Mouse (Mus musculus) lung, postnatal 14 days (tissue): ENCODE measurements around the gene Top2b.
A peak's percentile ranks its signal among the peaks of the same experiment; 100 is the strongest.

Experiments used
- DNase-seq: peaks from one replicate; pipeline ENCODE4 v3.0.0; 2021

Gene Top2b

DNA sequence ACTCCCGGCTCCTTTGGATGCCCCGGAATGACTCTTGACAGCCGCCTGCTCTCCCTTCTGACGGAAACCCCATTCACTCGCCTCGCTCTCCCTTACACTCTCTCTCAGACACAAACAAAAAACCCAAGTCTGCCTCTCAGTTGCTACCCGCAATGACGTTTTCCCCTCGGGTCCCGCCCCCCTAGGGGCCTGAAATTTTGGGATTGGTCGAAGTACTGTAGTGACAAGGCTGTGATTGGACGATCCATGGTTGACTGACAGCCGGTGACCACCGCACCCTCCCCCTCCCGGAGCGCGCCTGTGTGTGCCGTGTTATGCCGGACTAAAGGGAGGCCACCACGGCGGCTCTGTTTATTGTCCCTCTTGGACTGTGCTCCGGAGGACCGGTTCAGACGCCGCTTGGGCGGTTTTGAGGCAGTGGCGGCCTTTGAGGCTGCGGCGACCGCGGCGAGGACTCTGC lies at the start of gene Top2b:
Gene Top2b, plus strand, starts transcription at position 302 of the 460 bp plus-strand sequence.
- peak; percentile 96 for DNase-seq

DNA sequence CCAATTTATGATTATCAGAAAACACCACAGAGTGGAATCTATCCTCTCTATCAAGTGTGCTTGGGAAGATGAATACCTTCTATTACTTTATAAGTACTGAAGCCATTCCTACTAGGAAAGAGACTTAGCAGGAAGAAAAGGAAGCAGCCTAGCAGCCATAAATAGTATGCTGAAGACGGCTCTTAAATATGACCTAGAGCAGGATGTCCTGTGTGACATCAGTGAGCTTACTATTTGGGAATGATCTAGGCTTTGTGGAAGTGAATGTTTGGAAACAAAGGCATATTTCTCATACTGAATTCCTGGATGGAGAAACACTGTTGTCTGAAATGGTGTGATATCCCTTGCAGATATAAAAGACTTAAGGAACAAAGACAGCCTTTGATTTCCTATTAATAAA lies 48.3 kb upstream of the Top2b start:
- DNase-seq = no peak

DNA sequence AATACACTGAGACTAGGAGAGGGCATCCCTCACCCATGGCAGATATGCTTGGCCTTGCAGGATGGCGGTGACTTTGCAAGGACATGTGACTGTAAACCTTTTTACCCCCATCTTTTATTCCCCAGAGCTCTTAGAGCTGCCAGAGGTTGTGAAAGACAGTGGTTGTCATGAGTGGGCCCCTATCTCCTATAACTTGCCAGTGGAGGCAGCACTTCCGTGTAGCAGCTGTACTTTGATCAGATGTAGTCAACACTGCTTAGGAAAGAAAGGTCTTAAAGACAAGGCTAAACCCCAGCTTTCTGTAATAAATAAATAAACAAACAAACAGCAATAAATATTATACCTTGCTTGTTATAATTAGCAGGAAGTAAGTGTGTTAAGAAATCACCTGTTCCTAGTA lies 45.2 kb upstream of the Top2b start:
- DNase-seq = no peak

DNA sequence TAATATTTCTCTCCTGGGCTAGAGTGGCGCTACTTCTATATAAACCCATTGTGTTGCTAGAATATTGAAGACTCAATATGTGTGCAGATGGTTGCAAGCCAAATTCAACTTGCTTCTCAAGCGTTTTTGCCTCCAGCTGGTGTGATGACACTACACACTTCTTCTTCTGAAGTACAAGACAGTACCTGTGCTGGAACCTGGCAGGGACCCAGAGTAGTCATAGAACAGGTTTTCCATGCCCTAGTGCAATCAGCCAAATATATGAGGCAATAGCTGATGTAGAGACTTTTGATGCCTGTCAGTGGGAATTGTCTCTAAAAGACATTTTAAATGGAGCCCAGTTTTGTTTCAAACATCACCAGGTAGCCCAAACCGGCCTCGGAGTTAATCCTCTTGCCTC lies 40.6 kb upstream of the Top2b start:
- DNase-seq = no peak

DNA sequence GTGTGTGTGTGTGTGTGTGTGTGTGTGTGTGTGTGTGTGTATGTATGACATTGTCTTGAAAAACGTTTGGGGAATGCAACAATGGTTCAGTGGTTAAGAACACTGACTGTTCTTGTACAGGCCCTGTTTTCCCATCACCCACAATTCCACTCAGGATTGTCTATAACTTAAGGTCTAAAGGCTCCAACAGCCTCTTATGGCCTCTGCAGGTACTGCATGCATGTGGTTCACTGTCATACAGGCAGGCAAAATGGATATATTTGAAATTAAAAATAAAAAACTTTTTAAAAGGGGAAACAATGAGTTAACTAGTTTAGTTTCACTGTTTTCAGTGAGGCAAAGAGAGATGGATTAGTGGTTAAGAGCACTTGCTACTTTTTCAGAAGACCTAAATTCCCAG lies 39.8 kb upstream of the Top2b start:
- DNase-seq = no peak

DNA sequence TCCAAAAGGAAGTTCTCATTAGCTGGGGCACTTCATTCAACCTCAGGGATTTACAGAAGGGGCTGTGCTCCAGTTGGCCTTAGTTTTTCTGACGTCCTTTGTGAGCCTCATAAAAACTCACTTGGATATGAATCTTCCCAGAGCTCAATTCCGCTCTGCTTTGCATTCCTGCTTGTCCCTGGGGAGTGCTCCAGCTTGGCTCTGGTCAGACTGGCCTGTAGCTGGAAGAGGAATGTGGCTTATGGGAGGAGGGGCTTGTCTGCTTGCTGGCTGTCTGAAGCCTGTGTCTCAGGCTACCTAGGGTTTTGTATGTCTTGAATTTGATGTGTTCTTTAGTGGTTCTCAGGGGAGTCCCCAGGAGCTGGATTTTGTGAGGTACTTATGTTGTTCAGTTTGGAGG lies 36.4 kb upstream of the Top2b start:
- peak; percentile 10 for DNase-seq

DNA sequence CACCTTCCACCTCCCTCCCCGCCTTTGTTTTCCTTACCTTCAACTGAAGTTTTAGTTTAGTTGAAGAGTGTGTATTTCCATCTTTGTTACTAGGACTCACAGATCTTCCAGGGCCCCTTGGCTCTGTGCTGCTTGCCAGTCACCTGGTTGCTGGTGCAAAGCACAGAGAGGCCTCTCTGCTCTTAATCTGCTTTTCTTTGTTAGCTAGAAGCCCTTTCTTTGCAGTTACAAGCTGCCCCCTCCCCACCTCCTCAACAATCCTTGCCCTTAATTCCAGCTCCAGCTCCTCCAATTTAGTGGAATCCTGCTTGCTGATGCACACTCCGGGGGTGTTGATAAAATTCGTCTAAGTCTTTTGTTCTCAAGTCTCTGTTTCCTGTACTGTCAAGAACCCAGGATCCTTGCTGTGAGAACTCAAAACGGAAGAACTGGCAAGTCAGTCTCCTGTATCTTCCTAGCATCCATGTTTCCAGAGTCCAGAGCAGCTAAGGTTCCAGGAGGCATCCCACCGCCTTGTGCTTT lies 36.0 kb upstream of the Top2b start:
- no peak for DNase-seq

DNA sequence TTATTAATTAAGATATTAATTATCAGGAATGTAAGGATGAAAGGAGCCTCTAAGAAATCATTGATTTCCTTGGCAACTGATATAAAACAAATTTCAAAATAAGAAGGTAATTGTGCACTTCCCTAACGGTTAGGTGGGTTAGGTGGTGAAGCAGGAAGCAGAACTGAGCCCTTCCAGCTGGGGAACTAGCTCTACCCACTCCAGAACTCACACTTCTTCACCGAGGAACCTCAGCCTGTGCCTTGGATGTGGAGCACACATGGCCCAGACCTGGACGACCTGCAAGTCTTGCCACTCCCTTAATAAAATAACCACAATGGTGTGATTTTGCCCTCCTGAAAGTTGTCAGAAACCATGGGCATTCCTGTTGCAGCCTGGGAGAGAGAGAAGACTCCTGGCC lies 35.2 kb upstream of the Top2b start:
- no peak for DNase-seq

DNA sequence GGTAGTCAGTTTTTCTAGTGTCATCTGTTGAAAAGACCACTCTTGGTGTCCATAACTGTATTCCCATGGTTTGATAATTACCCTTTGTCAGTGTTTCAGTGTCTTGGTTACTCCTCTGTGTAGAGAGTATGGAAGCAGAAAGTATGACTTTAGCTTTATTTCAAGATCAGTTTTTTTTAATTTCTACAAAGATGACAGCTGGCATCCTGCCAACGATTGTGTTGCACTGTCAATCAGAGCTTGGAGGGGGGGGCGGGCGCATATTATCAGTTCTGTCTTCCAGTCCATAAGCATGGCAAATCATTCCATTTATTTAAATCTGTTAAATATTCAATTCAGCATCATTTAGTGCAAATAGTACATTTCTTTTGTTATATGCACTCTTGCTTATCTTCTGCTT lies 30.7 kb upstream of the Top2b start:
- no peak for DNase-seq

DNA sequence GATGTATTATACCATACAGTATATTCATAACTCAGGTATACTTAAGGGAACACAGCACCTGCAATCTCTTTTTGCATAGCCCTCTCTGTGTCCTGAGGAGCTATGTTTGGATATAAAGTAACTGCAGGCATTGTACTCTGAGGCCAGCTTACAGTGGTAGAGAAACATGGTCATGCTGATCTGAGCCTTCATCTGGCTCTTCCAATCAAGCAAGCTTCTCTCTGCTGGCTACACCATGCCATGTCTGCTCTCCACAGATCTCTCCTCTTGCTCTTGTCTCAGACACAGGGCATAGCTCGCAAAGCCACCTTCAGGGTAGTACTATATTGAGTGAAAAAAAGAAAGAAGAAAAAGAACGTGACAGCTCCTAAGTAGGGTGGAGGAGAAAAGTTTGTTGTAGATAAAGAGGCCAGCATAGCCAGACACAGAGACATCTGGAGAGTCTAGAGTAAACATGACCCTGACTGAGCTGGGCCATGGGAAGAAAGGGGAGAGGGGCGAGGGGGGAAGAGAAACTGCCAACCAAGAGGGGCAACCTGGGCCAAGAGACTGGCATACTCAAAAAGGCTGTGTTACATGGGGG lies 29.1 kb upstream of the Top2b start:
- no peak for DNase-seq

DNA sequence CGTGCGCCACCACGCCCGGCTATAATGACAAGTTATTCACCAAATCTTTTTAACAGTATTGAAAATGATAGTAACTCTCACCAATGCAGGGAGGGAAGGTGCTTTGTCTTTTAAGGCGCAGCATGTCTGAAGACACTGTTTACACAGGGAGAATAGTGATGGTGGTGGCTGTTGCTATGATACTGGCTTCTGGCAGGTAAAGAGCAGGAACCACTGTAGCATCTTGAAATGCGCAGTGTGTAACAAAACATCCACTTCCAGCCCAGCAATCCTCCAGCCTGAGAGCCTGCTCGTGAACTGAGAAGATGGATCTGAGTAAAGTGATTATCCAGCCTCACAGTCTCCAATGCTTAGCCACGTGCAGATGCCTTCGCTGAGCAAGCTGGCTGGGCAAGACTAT lies 17.5 kb upstream of the Top2b start:
- no peak for DNase-seq

DNA sequence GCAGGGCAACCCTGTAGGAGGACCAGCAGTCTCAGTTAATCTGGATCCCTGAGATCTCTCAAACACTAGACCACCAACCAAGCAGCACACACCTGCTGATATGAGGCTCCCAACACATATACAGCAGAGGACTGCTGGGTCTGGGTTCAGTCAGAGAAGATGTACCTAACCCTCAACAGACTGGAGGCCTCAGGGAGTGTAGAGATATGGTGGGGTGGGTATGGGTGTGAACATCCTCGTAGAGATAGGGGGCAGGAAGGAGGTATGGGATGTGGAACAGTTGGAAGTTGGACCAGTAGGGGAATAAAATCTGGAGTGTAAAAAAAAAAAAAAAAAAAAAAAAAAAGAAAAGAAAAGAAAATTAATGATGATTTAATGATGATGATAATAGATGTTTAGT lies 5.3 kb upstream of the Top2b start:
- no peak for DNase-seq

DNA sequence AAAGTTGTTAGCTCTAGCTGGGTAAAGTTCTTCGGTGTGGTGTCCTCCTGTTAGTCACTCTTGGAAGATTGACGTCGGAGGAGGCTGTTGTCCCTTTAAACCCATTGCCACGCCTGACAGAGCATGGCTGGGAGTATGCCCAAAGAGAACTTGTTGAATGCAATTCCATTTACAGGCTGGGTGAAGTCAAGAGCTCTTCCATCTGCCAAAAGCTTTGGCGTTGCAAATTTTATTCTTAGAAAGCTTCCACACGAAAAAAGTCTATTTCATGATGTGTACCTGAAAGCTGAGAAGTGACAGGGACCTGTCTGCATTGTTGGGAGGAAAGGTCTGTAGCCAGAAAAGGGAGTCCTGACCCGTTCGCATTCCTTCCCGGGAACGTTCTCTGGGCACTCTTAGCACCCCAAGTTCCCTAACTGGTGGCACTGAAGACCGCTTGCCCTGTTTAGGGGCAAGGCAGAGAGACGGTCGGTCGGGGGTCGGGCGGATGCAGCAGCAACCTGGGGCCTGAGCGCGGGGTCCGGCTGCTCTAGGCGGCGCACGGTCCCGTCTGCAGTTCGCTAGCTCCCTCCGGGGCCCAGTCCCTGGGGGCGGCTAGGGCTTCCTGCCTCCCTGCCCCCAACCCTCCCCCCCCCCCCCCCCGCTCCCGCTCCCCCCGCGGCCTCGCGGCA lies 683 bp upstream of the Top2b start:
- peak; percentile 51 for DNase-seq

DNA sequence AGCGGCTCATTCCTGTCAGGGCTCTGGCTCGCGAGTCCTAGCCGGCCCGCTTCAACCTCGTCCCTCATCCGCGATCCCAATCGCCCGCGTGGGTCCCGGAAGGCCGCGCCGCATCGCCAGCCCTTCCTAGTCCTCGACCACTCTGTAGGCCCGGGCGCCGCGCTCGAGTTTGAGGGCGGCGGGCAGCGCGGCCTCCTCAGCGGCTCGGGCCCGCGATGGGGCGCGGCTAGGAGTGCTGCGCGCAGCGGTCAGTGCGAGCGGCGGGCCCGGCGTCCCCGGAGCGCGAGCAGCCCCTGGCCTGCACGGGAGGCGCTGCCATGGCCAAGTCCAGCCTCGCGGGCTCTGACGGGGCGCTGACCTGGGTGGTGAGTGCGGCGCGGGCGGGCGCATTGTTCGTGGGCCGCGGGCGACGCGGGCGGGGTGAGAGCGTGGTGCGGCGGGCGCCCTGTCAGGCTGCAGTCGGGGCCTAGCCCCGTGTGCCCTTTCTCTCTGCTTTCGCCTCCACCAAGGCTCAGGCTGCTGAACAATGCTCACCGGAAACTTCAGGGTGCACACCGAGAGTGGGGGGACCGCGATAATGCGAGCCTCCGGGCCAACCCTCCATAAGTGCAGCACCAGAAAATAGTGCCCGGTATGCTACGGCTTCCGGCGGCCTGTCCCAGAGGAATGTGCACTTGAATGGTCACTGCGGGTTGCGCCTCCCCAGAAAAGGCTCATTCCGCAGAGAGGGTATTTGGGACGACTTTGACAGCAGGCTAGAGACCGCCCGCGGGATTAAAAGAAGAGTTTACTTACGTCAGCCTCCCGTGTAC lies 589 bp downstream of the Top2b start:
- peak; percentile 68 for DNase-seq

DNA sequence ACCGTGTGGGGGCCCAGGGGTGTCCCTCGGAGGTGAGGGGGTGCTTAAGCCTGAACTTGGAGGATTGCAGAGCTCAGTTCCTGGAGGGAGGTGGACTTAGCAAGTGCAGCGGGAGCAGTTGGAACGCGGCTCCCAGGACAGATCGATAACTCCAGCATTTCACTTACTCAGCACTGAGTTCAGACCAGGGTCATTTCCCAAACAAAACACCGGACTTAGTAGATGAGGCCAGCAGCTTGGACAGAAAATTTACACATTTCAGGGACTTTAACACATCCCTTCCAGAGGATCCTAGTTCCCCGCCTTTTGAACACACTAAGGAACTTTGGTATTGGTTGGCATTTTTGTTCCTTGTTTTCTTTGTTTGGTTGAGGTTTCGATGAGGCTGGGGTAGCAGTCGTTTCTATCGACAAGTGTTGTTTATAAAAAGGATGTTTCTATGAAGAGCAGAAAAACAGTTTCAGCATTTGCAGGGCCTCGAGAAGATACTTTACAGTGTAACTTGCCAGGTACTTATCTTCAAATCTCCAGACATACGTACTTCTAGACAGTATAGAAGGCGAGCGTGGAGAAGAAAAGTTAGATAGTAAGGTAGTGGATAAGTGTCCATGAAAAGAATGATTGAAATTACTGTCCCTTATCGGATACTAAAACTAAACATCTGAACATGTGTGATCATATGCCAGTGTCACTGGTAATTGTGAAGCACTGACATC lies 1.4 kb downstream of the Top2b start:
- DNase-seq = no peak

DNA sequence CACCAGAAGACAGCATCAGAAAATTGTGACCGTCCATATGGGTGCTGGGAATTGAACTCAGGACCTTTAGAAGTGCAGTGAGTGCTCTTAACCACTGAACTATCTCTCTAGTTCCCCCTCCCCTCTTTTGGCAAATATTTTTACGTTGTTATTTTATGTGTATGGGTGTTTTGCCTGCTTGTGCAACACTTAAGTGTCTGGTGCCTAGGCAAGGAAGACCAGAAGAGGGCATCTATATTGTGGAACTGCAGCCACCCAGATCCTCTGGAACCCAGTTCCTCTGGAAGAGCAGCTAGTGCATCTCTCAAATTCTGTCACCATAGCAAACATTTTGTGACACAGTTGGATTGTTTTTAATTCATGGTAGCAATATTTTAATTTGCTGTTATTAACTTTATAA lies 2.0 kb downstream of the Top2b start:
- DNase-seq = no peak

DNA sequence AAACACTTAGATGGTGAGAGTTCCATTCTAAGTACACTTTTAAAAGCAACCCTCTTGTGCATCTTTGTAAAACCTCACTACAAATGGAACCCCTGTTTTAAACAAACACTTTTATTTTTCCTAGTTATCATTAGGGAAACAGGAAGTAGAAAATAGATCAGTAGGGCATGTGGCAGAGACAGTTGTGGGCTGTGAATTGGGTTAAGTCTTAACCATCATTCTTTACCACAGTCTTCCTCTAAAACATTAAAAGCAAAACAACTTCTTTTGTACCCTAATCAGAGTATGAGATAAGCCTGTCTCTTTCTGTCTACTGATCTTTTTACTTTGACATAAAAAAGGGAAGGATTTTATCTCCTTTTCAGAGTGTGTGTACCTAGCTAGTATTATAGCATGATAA lies 7.8 kb downstream of the Top2b start:
- no peak for DNase-seq

DNA sequence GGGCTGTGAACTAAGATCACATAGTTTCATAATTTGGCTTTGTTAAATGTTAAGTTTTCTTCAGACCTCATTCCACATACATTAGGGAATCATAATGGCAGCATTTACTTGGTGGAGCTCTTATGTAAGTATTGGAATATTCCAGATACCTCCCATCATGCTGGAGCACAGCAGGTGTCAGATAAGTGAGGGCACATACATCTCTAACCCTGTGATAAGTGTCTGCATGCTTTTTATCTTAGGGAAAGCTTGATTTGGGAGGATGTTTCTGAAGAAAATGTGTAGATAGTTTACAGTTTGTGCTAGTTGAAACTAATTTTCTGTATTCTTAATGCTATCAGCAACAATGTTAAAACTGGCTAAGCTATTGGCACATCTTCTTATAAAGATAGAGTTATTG lies 8.2 kb downstream of the Top2b start:
- no peak for DNase-seq

DNA sequence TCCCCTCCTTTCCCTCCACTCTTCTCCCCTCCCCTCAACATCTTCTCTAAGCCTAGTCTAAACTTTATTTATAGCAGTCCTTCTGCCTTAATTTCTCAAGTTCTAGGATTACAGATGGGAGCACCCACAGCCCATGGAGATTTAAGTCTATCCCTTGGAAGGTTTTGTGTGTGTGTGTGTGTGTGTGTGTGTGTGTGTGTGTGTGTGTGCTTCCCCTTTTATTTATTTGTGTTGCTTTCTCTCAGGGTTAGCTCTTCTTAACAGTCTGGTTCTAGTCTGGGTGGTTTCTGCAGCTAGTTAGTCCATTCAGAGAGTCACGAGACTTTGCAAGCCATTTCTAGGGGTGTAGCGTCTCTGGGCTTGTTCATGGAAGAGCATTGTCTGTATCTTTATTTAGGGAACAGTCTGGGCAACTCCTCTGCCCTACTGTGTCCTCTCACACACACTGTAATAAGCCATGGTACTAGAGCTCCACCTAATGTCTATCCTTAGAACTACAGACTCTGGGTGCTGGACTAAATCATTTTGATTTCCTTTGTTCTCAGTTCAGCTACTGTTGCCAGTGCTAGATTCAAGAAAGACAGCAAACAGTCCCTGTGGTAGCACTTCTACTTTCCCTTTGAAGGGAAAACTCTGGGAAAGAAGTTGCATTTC lies 15.1 kb downstream of the Top2b start:
- peak; percentile 58 for DNase-seq

DNA sequence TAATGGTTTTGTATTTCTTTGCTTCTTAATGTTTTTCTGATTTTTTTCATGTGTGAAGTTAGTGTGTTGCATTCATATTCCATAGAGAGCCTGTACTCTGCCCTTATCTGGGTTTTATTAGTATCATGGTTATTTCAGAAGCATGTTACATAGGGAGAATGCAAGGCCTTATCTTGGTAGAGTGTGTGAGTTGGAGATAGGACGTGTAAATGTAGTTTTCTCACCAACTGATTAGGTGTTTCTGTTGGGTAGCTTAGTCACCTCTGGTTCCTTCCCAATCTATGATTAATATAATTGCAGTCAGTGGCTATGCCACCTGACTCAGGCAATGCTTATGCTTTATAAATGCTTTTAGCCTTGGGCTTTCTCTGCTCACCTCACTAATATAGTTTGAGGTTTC lies 19.8 kb downstream of the Top2b start:
- DNase-seq = no peak

DNA sequence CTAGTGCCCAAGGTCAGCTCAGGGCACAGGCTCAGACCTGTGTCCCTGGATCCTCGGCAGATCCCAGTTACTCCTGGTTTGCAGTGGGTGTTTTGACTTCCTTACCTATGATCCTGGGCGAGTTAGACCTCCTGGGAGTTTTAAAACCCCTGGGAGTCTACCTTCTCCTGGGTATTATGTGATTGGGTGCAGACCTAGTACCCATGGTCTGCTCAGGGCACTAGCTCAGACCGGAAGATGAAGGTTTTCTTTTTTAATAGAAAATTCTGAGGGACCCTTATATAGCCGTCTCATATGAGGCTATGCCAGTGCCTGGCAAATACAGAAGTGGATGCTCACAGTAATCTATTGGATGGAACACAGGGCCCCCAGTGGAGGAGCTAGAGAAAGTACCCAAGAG lies 40.2 kb downstream of the Top2b start:
- DNase-seq = no peak

DNA sequence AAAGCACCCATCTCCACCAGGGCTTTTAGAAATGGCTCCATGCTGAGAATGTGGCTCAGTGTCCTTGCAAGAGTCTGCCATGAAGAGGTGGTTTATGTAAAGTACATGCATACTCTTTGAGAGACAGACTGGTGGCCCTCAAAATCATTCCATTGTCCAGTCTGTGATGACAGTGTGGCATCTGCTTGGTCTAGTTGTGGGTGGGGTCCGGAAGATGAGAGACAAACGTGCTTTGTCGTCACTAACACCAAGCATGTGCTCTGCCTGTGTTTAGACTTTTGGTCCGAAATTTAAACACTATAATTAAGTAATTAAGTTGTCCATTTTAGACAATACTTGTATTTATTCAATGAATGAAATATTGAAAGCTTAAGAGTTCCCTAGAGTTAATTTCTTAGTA lies 49.2 kb downstream of the Top2b start:
- no peak for DNase-seq

DNA sequence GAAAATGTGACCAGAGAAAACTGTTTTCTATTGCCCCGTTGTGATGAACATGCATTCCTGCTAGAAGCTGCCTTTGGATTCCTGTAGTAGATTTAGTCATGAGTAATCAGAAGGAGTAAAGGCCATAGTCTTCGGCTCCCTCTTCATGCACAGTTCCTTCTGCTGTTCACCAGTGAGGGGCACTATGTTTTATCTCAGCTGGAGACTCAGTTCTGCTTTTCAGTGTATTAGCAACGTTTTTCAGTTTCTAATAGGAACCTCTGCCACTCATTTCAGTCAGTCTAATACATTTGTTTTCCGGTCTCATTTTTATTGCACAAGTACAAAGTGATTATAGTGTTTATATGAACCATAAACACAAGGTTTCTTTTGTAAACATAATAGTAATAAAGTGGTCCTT lies 62.6 kb downstream of the Top2b start:
- DNase-seq = no peak
